Mouse (Mus musculus): ENCODE data around the gene Fam171a1.
A peak's percentile ranks its signal among the peaks of the same experiment; 100 is the strongest.
"Not testable (repeated sequence)": the region's sequence is repeated elsewhere in the genome, so short reads cannot be mapped to it uniquely, and the experiment has no call there.

Gene Fam171a1

DNA sequence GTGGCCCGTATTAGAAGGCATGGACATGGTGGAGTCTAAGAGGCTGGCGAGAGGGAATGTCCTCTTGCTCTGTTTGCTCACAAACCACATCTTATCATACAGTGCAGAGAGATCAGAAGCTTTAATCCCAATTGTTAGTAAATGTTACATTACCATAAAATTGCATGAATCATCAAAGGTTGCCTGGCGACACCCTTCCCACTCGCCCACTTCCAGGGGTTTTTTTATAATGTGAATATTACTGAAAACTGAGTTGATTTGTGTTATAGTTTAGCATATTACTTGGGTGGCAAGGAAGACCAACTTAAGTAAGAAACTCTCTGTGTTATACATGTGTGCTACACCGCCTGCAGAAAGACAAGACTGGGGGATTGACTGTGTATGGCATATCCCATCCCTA, 60.9 kb downstream of the Fam171a1 start:
- DNase-seq: no peak

DNA sequence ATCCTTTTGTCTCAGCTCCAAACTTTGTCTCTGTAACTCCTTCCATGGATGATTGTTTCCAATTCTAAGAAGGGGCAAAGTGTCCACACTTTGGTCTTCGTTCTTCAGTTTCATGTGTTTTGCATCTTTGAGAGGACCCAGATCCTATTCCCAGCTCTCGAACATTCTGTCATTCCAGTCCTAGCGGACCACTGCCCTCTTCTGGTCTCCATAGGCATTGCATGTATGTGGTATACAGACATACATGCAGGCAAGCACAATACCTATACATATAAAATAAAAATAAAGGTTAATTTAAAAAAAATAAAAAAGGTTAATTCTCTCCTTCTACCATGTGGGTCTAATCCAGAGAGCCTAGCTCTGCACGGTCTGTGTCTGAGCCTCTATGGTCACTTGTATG, 62.0 kb downstream of the Fam171a1 start:
- DNase-seq: not testable (repeated sequence)

DNA sequence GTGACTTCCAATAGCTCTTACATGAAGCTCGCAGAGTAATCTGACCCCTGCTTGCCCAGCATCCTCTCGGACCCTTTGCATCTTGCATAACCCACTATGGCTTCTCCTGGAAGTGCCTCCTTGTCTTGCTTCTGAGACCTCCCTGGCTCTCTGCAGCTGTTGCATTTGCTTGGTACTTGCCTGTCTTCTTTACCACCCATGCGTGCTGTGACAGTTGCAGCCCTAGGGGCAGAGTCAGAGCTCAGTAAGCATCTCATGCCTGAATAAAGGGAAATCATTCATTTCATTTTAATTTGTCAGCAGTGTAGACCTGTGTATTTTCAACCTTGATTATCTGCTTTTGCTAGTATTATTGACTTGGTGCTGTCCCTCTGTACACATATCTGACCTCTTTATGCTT, 62.7 kb downstream of the Fam171a1 start:
- no peak for DNase-seq

DNA sequence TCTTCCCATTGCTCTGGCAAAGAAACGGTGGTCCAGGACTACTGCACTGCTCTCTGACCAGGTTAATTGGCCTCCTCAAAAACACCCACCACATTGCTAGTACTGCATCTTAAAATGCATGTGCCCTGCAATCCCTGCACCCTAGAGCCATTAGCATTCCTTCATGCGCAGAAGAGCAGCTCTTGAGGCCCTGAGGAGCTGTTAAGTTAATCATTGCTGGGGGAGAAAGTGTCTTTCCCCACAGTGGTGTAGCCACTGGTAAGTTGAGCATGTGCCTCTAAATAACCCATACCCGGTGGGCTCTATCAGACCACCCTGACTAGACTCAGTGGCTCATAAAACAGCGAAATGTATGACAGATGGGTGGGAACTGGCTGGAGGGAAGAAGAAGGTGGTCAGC, 66.5 kb downstream of the Fam171a1 start:
- DNase-seq: no peak

DNA sequence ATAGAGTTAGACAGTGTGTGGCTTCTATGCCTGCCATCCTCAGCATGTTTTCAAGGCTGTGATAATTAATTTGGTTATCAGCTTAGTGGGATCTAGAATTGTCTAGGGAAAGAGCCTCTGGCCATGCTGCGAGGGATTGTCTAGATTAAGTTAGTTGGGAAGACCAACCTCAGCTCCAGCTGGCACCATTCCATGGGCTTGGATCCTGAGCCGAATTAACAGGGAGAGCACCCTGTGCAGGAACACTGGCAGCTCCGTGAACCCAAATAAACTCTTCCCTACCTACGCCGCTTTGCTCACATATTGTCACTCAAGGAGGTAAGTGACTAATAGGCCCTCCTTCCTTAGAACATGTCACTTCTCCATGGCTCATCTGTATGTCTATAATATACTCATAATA, 69.6 kb downstream of the Fam171a1 start:
- DNase-seq: no peak

DNA sequence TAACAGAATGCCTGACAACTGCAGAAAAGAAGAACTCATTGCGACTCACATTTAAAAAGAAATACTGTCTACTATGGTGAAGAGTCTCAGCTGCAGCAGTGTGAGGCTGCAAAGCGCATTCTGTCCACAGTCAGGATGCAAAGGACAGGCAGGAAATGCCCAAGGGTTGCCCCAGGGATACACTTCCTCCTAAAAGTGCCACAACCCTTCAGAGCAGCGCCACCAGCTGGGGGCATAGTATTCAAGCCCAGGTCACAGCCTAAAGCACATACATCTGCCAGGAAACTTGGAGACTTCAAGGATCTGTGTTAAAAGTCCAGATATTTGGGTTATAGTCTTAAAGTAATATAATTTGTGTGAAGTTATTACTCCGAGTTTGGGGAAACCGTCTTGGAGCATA, 71.3 kb downstream of the Fam171a1 start:
- DNase-seq: no peak

DNA sequence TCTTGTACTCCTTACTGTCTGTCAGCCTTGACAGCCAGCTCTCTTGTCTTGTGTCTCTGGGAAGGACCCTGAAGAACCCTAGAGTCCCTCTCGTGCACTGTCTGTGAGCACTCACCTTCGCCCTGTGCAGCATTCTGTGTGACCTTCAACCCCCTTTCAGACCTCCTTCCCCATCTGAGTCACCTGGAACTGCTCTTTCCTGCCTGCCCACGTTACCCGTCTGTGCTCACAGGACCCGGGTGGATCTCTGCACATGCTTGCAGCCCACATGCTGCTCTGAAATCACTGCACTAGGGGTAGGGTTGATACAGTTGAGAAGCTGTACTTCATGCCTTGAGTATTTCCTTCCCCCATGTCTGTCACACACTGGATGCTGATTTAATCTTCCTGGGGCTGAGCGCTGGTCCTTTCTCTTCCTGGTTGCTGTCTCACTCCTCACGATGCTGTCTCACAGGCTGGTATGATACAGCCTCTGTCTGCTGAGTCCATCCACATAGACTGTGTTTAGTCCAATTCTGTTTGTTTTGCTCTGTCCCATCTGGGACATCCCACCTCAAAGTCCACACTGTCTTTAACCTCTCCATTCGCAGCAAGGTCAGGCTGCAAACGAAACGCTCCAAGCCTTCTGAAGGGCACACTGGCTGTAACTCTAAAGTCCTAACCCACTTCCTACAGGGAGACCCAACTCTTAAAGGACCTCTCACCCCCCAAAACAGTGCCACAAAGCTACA, 74.9 kb downstream of the Fam171a1 start:
- no peak for DNase-seq

DNA sequence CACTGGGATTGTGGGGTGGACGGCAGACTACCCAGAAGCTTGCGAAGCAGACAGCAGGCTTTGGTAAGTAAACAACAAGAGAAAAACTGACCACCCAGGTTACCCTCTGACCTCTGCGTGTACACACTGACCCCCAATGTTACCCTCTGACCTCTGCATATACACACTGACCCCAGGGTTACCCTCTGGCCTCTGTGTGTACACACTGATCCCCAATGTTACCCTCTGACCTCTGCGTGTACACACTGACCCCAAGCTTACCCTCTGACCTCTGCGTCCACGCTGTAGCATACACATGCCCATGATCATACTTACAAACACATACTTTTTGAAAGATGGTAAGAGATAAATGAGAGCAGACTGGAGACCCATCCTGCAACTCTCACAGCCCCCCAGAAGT, 77.1 kb downstream of the Fam171a1 start:
- no peak for DNase-seq

DNA sequence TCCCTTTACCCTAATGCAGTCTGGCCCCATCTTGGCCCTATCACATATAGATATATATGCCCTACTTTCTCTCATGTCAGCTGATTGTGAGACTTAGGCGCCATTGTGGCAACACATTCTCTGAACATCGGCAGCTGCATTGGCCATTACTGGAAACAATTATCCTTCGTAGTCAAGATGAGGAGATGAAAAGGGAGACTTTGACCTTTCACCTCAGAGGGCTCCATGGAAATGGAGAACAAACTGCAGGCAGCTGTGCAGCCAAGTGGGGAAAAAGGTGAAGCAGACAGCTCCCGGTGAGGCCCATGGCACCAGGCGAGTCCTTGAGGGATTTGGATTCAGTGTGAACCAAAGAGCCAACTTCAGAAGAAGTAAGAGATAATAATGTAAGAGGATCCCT, 81.5 kb downstream of the Fam171a1 start:
- no peak for DNase-seq

DNA sequence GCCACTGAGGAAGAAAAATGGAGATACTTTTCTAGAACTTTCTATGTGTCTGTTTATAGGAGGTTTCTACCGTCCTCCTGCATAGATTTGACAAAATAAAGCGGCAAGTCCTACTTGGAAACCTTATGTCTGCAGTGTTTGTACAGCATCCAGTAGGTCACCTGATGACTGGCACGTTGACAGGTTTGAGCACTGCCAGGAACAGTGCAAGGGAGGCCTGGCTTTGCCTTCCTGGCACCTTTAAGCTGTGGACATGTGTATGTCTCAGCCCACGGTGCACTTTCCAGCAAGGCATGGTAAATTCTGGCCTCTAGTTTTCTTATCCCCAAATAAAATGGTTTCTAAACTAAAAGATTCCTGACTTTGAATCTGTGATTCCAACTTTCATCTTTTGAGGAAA, 86.4 kb downstream of the Fam171a1 start:
- DNase-seq: peak; percentile 51 to 53

DNA sequence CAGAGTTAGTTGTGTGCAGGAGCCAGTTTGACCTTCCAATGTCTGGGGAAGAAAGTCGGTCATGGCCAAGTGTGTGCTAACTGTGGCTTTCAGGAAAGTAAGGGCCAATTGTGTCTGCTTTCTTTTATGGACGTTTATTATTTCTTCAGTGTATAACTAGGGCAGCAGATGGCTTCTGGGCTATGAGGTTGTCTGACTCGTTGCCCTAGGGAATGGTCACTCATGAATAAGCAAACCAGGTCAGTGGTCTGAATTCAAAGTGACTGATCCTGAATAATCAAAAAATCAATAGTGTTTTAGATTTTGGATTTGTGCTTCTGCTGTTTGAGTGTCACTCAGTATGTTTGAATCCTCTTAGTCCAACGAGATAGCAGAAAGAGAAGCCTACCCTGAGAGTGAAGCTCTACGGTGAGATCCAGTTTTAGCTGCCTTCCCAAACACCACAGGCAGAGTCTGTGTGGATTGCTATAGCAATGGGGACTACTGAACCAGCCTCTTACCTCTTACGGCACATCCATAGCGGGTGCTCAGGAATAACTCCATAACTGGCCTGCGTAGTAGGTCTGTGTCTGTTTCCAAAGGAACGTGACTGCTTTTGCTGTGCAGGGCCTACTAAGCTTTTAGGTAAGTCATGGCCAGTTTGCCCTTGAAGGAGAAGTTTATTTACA, 93.1 kb downstream of the Fam171a1 start:
- no peak for DNase-seq

DNA sequence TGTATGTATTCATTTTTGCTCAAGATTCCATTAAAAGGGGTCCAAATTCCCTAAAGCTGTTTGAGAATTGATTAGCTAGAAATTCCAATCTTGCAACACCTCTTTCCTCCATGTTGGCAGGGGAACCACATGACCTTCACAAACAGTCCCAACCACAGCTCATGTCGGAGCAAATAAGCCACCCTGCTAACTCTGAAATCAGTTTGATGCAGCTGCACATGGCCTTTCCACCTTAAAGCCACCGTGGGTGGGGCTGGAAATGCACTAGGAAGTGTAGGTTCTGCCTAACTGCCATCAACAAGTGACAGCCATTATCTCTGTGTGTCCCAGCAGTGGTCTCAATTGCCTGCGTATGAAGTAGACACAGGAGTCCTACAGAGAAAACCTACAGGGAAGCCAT, 101.5 kb downstream of the Fam171a1 start:
- no peak for DNase-seq

DNA sequence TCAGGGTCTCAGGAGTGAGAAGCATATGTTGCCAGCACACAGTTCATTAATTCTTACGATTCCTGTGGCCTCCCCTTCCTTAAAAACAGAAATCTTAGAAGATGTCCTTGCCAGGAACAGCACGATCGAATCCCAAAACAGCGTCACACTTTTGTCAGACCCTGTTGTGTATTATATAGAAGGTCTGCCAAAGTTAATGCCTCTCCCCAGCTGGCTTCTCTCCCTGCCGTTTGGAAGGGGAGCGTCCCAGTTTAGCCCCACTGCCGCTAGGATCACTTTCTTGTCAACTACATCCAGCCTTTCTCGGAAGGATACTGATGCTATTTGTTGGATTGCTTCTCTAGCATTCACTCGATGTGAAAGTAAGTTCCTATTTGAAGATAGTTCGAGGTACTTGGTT, 102.6 kb downstream of the Fam171a1 start:
- no peak for DNase-seq

DNA sequence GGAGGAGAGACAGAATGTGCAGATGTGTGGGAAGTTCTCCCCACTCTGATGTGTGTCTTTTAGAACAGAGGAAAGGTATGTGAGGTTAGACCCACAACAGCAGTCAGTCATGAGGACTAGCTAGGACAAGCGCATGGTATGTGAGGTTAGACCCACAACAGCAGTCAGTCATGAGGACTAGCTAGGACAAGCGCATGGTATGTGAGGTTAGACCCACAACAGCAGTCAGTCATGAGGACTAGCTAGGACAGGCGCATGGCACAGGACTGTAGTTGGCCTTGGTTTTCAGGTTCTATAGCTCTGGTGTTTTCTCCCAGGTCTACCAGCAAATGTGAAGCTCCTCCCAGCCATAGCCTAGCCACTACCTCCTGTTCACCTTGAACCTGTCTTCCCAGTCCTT, 103.6 kb downstream of the Fam171a1 start:
- DNase-seq: not testable (repeated sequence)

DNA sequence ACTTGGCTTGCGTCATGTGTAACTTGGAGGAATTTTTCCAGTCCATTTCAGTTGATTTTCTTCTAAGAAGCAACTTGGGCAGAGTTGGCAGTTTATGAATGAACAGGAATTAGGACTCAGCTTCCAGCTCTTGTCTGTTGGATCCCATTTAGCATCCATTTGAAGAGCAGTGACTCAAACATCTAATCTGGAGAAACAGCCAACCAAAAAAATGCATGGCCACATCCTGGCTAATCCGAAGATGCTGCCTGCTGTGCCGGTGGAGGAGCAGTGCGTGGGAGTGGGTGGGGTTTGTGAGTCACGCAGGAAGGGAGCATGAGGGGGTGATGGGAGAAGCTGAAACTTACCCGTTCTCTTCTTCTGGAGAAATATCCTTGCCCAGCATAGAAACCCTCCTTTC, 104.2 kb downstream of the Fam171a1 start:
- no peak for DNase-seq

DNA sequence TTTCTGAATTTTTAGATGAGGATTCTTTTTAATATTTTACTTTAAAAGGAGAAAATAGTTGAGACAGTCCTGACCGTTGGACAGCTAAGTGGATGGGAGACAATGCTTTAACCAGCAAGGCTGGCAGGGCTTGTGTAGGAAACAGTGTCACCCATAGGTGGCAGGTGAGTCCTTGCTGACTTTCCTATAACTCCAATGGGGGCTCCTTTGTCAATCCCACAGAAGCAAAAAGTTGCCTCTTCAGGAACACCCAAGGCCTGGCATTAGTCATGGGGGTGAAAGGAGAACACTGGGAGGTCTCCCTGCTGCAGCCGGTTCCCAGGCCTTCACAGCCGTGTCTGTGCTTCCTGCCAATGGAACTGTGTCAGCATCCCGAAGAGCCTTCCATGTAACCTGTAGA, 114.5 kb downstream of the Fam171a1 start:
- DNase-seq: no peak

DNA sequence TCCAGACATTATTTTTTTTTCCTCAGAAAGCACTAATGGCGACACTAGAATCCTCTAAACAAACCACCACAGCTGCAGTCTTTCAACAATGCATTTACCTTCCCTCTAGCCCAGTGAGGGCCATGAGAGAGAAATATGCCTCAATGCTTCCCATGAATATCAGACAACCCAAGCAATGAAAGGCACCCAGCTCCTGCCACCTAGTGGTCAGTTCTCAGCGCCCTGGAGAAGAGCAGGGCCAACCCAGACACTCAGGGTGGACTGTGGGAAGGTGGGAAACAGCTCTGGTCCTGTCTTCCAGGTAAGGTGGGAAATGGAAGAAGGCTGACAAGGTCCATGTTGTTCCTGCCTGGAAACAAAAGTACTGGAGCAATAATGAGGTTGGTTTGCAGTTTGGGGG, 115.0 kb downstream of the Fam171a1 start:
- peak; percentile 63 to 65 for DNase-seq

DNA sequence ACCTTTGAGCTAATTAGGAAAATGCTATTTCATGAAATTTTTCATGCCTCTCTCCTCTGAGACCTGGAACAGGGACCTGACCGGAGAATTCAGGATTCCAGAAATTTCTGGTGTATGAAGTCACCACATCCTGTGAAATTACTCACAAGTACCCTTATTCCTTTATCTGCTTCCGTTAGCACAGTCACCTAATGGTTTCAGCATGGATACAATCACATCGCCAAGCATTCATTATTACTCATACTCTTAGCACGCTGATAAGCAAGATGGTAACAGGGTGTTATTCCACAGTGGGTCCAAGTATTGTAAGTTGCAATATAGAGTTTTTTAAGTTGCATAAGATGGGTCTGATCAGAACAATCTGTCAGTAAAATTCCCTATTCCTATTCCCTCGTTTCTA, 125.2 kb downstream of the Fam171a1 start:
- no peak for DNase-seq

DNA sequence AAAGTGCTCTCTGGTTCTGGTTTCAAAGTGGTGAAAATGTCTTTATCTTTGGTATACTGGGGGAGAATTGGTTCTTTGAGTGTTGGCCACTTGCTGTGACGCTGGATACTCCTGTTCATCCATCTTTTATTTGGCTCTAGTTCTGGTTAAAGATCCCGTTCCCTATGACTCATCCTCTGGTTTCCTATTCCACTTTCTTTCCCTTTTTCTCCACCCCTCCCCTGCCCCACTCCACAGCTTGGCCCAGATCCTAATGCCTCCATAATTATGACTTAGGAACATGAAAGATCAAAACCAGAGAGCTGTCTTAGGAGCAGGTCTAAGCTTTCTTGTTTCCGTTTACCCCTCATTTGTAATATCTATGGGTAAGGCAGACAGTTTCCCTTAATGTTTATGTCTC, 130.2 kb downstream of the Fam171a1 start:
- DNase-seq: no peak

DNA sequence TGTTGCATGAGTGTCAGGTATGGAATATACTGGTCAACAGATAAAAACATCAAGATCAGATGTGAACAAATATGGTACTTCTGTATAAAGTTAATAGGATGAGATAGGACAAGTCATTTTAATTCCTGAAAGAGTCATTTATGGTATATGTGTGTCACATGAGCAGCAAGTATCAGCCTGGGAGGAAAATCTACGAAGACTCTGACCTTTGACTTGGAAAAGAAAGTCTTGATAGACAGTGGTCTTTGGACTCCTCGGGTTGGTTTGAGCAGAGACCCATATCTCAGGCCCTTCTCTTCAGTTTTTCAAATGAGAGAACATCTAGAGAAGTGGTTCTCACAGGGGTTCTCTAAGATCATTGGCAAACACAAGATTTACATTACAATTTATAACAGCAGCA, 137.3 kb downstream of the Fam171a1 start:
- DNase-seq: no peak

DNA sequence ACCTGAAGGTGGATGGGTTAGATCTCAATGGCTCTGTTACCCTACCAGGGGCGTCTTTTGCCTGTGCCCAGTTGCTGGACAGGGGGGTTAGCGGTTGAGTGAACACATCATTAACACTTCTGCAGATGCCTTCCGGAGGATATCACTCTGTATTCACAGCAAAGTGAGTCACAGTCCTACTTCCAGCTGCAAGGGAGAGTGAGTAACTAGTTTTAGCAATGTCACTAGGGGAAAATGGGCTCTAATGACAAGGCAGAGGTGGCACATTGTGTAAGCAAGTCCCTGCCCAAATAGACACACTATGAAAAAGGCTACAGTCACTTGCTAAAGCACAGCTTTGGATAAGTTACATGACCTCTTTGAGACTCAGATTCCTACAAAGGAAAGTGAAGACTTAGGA, 152.4 kb downstream of the Fam171a1 start:
- no peak for DNase-seq

DNA sequence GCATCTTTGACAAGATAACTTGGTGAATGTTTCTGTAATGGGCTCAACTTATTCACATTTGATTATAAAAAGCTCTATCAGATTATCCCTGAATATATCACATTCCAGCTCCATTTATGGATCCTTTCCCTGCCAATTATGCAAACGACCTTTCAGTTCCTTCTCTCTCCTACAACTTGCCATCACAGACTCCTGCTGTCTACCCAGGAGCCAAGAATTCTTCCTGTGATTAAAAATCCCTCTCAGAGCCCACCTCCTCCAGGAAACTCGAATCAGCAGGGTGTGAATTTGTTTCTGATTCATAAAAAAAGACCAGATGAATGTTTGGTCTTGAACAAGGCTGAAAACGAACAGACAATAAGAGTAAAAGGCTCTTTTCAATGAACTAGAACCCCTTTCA, 153.9 kb downstream of the Fam171a1 start:
- no peak for DNase-seq

DNA sequence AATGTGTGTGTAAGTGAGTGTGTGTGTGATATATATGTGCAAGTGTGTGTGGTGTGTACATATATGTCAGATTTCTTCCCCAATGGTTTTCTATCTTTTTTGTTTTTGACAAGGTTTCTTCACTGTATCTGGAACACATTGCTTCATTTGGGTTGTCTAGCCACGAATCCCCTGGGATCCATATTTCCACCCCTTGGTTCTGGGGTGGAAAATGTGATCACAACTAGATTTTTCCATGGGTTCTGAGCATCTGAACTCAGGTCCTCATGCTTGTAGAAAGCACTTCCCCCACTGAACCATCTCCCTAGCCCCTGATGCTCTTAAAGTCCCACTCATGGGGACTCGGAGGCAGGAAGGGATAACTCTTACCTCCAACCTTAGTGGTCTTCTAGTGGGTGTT, 159.3 kb downstream of the Fam171a1 start:
- no peak for DNase-seq

DNA sequence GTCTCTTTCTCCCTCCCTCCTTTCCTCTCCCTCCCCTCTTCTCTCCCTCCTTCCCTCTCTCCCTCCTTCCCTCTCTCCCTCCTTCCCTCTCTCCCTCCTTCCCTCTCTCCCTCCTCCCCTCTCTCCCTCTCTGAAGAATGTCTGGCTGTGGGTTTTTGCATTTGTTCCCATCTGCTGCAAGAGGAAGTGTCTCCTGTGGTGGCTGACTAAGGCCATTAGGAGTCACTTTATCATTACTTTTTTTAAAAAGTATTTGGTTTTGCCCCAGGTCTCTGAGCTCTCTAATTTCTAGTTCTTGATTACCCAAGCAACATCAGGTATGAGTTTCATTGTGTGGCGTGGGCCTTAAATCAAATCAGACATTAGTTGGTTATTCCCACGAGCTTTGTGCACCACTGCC, 162.1 kb downstream of the Fam171a1 start:
- no peak for DNase-seq
